Mouse (Mus musculus): ENCODE measurements around the gene Scarb1.
A peak's percentile ranks its signal among the peaks of the same experiment; 100 is the strongest.

The Scarb1 gene

DNA sequence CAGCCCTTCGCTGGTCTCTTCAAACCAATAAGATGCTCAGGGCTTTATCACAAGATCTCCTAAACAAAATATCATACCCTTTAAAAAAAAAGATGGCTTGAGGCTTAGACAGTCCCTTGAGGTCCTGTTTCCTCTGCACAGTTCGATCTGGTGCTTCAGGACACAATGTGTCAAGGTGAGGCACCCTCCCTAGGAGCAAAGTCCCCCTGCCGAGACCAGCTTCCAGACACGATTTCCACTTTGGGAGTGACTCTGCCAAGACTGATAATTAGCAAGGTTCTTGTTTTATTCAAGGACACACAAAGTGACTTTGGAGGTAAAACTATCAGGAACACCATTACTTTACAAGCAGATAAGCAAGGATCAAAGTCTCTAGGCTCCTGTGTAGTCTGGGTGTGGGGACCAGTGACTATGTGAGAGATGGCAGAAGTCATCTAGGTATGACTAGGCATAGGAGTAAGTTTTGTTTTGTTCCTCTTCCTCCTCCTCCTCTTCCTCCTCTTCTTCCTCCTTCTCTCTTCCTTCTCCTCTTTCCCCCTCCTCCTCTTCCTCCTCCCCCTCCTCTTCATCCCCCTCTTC is 24.0 kb upstream of the Scarb1 start:
- no peak for DNase-seq (ENCODE audit: low spot score)

DNA sequence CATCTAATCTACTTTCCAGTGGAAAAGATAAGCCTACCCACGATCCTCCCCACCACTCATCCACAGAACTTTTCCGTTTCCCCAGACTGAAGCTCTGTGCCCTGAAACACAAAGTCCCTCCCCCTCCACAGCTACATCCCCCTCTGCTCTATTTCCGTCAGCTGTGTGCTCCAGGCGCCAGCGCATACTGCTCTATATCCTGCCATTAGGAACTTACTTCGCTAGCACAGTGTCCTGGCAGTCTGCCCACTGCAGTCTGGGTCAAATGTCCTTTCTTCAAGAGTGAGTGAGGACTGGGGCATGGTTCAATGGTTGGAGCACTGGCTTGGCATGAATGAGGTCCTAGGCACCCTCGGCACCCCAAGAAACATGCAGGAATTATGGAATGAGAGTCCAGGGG is 23.0 kb upstream of the Scarb1 start:
- DNase-seq (ENCODE audit: low spot score), result peak; percentile 33

DNA sequence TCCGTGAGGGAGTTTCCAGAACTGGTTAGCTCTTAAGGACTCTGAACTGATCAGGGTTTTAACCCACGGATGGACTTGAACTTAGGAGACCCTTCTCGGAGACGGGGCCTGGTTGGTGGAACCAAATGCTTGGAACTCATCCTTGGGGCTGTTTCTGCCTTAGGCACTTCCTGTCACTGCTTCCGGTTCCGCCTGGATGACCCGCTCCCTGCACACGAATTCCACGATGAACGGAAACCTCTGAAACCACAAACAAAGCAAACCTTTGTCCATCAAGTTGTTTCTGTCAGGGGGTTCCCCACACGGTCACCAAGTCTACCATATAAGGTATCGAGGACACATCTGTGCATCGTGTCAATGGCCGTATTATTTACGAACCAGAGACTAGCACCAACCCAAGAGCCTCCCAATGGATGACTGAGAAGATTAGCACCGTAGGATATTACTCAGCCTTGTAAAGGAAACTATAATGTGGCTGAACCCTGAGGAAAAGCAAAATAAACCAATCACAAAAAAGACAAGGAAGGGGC is 20.2 kb upstream of the Scarb1 start:
- DNase-seq (ENCODE audit: low spot score), result no peak

DNA sequence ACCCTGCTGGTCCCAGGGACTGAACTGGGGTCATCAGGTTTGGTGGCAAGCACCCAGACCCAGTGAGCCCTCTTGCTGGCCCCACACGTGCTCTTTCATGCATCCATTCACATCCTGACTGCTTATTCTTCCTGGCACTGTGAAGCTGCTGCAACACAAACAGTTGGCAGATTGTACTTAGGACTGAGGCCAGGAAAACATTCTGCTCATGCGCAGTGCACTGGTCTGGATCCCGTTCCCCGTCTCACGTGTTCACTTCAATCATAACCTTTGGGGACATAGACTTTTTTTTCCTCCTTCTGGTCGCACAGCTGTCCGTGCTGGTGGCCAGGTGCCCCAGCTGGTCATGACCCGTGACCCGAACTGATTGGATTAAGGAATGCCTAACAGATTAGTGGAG is 19.7 kb upstream of the Scarb1 start:
- peak; percentile 45 for DNase-seq (ENCODE audit: low spot score)

DNA sequence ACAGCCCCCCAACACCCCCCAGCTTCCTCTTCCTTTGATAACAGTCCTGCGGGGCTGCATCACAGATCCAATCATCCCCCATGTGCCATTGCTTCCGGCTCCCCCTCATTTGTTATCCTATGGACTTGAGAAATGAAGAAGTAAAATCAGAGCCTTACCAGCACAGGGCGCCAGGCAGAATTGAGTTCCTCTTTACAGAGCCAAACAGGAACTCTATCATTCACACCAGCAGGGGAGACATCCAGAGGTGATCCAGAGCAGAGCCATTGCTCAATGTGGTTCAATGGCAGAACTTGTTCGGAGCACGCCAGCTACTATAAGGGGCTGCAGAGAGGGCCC is 17.3 kb upstream of the Scarb1 start:
- DNase-seq (ENCODE audit: low spot score), result peak; percentile 39

DNA sequence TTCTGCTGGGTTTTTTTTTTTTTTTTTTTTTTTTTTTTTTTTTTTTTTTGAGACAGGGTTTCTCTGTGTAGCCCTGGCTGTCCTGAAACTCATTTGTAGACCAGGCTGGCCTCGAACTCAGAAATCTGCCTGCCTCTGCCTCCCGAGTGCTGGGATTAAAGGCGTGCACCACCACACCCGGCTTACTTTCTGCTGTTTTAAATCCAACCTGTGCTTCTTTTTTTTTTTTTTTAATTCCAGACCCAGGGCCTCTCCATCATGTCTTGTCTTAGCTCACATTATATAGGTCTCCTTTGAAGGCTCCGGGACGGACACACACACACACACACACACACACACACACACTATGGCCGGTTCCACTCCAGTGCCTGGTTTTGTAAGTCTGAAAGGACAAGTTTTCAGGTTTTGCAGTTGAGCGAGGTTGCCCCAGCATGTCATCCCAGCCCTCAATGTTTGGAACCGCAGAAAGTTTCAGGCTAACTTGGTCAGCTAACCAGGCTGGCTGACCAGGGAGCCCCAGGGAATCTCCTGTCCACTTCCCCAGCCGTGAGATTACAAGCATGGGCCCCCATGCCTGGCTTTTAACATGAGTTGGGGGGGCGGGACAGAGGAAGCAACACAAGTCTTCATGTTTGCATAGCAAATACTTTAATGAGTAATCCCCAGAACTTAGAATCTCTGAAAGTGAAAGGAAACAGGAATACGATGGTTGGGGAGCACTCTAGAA is 16.8 kb upstream of the Scarb1 start:
- DNase-seq (ENCODE audit: low spot score), result no peak

DNA sequence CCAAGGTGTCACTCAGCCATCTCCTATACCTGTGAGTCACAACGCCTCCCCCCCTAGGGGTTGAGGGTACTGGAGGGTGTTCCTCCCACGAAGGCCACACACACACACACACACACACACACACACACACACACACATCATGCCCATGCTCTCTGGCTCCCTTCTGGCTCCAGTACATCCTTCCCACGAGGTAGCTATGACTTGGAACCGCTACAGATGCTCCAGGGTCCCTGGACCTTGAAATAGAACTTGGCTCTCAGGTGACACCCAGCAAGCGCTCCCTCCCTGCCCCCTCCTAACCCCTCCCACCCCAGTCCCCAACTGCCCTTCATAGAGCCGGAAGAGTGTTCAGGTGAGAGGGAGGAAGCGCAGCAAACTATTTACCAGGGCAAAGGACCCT is 14.8 kb upstream of the Scarb1 start:
- no peak for DNase-seq (ENCODE audit: low spot score)

DNA sequence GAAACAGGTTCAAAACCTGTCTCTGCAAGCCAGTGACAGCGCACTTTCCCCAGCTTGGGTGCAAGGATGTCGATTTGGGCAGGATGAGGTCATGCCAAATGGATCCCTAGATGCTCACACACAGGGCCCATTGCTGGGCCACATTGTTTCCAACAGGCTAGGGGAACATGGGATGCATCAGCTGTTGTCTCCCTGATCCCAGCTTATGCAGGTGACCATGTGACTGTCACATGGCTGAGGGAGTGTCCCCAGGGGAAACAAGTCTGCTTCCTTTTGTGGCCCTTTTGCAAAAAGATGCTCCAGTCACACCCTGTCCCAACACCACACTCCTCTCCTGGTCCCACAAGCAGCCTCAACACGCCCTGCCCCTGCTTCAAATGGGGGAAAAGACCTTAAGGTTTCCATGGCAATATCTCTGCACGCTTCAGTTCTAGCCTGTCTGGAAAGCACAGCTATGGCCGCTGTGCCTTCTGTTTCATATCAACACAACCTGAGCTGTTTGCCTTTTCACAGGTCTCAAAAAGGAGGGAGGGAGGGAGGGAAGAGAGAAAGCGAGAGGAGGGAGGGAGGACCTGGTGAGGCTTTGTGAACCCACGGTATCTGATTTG is 14.1 kb upstream of the Scarb1 start:
- DNase-seq (ENCODE audit: low spot score), result no peak

DNA sequence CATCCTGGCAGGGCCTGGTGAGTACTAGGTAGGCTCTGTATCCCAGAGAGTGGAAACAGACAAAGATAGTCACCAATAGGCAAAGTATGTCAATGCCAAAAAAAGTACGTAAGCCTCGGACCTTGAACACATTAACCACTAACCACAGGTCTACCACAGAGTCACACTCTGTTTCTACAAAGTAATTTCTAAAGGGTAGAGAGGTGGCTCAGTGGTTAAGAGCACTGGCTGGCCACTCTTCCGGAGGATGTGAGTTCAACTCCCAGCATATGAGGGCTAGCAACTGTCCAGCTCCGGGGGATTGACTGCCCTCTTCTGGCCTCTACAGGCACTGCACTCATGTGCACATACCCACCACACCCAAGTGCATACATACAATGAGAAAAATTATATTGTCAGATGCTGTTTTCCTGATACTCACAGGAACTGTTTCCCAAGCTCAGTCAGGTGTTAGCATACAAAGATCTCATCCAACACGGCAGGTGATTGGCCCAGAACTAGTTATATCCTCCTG is 11.9 kb upstream of the Scarb1 start:
- DNase-seq (ENCODE audit: low spot score), result no peak

DNA sequence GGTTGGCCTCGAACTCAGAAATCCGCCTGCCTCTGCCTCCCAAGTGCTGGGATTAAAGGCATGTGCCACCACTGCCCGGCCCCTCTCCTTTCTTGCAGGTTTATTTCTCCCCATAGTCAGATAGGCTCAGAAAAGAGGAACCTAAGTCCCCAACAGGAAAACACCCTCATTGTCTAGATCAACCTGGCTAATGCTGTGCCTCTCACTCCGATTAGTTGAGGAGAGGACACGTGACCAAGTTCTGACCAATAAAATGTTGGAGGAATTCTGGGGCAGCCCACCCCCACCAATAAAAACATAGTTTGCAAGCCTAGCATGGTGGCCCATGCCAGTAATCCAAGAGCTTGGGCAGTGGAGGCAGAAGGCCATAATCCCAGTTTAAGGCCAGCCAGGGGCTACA is 11.0 kb upstream of the Scarb1 start:
- DNase-seq (ENCODE audit: low spot score), result no peak

DNA sequence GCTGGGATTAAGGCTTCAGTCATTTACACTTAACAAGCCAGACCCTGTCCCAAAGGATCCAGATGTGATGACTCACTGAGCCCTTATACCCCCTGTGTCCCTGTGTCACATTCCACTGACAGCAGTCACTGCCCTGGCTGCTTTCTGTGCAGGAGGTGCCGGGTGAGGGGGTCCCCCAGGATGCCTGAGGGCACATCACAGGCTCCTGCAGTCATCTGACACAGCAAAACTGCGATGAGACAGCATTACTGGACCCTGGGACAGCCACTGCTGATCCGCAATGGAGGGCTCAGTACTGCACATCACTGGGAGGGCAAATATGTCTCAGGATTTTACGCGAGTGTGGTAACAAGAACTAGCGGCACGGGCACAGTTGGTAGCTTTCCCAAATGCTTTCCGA is 10.2 kb upstream of the Scarb1 start:
- no peak for DNase-seq (ENCODE audit: low spot score)

DNA sequence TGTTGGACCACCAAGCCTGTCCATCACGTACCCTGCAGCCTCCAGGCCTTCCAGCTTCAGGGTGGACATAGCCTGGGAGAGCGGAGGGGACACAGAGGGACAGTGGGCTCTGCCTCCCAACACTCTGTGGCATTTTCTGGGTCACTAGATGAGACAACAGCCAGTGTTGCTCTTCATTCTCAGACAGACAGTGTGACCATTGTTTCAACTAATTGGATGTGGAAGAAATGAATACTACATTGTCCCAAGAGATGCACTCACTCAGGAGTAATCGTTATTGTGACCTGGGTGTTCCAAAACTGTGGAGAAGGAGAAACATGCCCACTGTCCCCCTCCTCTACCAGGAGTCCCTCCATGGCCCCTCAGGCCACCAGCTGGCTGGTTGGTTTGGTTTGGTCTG is 8.5 kb upstream of the Scarb1 start:
- DNase-seq (ENCODE audit: low spot score), result no peak

DNA sequence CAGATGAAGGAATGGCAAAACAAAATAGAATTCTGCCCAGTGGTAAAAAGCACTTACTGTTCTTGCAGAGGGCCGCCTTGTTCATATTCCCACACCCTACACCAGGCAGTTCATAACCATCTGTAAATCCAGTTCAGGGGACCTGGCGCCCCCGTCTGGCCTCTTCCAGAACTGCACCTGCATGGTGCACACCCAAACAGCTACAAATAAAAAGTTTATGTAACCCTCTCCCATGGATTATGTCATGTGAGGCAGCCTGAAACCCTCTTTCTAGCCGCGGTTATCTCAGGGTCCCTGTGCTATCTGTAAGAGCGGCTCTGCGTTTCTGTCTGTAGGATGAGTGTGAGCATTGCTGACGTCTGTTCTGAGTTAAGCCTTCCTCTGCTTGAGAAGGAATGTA is 7.6 kb upstream of the Scarb1 start:
- peak; percentile 75 for DNase-seq (ENCODE audit: low spot score)

DNA sequence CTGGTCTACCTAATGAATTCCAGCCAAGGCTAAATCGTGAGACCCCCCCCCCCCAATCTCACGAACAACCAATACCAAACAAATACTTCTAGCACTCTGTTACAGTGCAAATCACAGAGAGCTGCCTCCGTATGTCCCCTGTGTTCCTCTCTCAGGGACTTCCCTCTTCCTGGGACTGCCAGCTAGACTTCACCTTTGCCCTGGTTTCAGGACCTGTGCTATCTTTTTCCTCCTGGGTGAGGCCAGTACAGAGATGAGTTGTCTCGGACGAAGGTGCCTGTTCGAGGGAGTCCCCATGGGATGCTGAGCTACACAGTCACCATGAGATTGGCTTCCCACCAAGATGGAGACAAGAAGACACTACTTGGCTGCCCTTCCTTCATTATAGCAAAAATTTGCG is 7.2 kb upstream of the Scarb1 start:
- DNase-seq (ENCODE audit: low spot score), result no peak

DNA sequence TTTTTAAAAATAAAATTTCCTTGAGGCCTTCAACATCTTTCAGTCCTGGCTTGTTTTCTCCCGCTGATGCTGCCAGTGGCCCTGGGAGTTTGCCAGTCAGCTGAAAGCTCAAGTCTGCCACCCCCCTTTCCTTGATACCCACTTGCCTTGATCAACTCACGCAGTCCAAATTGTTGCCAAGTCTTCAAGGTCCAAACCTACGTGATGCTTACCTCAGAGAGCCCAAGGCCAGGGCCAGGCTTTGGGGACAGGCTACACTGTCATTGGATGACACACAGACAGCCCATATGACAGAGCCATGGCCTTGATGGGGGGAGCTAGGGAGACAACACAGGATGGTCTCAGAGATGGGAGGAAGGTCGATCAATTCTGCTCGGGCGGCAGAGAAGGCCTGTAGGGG is 3.4 kb upstream of the Scarb1 start:
- DNase-seq (ENCODE audit: low spot score), result no peak

DNA sequence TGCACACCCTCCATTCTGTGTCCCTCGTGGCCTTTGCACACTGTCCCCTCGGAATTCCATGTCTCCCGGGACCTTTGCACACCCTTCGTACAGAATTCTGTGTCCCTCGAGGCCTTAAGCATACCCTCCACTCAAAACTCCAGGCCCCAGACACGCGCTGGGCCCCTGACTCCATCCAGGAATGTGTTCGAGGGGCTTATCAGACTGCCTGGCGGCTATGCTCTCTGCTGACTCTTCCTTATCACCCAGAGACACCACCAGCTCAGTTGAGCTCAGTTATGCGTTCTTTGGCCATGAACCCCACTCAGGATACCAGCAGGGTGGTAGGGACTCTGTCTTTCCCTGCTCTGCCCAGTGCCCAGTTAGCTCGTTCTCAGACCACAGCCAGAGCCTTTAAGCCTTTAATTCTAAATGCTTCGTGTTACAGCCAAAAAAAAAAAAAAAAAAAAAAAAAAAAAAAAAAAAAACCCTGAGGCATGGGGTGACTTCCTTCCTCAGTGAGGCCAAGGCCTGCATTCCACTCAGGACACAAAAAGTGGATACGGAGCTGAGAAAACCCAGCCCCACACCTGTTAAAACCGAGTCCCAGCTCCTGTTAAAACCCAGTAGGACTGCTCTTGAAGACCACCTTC is 681 bp upstream of the Scarb1 start:
- no peak for DNase-seq (ENCODE audit: low spot score)

DNA sequence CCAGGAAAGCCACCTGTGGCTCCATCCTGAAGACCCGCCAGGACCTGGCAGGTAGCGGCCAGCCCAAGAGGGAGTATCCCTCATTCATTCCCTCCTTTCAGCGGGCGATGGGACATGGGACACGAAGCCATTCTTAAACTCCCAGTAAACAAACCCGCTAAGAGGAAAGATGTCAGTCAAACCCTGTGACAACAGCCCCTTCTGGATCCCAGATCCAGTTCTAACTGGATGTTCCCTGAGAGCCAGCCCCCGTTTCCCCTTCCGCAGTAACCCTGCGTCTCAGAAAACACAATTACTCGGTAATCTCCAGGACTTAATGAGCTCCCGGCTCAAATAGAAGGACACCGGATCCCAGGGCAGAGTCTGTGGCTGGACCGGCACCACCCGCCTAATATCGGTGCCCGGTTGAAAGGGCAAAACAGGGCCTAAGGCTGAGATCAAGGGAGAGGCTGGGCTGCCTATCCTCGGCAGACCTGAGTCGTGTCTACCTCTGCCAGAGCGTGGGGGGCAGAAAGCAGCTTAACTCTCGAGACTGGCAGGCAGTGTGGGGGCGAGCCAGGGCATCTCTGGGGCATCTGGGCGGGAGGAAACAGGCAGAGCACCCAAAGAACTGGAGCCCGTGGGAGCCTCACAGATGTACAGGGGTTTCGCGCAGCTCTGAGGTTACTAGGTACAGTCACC is 903 bp downstream of the Scarb1 start:
- peak; percentile 37 for DNase-seq (ENCODE audit: low spot score)

DNA sequence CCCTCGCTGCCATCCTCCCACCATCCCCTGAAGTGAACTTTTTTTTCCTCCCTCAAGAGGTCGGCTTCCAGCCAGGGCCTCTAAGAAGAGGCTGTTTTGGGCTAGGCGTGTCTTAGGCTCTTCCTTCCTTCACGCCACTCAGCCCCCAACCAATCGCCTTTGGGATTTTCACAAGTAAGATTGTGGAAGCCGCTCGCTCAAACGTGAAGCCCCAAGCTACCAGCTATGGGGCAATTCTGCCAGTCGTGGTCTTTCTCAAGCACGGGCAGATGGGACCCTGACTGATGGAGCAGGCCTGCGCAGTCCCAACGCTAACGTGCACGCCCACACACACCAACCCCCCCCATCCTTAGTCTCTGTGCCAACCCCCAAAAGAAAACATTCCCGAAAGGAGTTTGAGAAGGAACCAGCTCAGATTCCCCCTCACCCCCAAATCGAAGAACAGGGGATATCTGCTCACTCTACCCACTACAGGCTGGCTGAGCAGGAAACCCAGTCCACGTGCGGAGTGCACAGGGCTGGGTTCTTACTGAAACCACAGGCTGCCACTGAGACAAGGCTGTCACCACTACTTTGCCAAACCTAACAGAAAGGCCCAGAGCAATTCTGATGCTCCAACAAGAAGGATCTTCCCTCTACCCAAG is 1.7 kb downstream of the Scarb1 start:
- peak; percentile 16 for DNase-seq (ENCODE audit: low spot score)

DNA sequence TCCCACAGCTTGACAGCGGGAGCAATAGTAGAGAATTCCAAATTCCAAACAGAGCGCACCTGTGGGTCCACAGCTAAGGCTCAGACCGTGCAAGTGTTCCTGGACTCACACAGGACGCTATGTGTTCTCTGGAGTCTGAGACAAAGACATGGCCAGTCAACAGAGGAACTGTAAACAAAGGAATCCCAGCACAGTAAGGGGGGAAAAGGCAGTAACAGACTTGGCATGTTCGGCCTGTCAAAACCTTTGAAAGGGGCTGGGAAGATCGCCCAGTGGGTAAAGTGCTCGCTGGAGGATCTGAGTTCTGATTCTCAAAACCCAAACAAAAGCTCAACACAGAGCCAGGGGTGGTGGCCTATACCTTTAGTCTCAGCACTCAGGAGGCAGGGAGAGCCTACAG is 3.4 kb downstream of the Scarb1 start:
- no peak for DNase-seq (ENCODE audit: low spot score)

DNA sequence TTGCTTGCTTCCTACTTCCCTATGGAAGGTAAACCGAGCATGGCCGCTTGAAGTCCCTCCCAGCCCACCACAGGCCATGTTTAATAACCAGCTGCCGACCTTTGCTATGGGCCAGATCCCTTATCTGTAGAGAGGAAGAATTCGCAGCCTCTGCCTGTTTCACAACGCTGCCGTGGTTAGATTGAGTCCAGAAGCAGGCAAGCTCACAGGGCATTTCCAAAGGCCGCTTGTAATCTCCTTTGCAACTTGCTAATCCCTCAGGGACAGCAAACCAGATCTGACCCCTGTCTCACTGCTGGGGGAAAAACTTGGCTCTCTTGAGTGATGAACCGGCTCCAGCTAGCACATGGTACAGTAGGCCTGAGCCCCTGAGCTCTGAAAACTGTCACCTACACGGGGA is 3.9 kb downstream of the Scarb1 start:
- no peak for DNase-seq (ENCODE audit: low spot score)

DNA sequence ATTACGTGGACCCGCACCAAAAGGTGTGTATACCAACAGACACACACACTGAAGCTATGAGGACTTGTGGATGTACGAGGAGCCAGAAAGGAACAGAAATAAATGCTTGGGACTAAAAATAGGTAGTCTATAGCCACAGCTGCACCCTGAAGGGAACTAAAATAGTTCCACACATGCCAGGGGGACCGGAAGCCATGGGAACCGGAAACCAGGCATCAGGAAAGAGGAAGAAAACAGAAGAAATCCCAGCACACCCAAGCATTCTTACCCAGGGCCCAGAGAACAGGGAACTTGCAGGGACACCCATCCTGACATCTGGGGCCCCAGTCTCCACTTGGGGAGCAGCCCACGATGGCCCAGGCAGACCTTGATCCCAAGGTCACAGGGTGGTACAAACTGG is 7.9 kb downstream of the Scarb1 start:
- DNase-seq (ENCODE audit: low spot score), result peak; percentile 28

DNA sequence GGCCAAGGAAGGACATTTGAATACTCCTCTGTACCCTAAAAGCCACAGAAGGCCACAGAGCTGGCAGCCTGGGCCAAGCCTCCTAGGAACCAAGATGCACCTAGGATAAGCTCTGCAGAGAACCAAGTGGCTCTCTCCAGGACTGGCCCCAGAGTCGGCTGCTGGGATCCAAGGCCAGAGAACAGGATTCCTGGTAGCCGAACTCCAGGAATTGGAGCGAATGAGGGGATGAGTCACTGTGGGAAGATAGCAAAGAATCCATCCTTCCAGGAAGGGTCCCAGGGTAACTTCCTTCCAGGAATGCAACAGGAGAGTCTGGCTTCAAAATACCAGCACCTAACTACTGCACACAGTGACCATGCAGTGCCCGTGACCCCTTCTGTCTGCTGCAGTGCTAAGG is 8.6 kb downstream of the Scarb1 start:
- no peak for DNase-seq (ENCODE audit: low spot score)

Measured in layer of hippocampus, adult 11-12 months (tissue).